Mouse (Mus musculus): Measurements from ENCODE around the gene Zfp609.
A peak's percentile ranks its signal among the peaks of the same experiment; 100 is the strongest.
"Not testable (repeated sequence)": the region's sequence is repeated elsewhere in the genome, so short reads cannot be mapped to it uniquely, and the experiment has no call there.

Zfp609 gene

GRCm38 (mm10) chr9:65695646-65696045 is 131.7 kb downstream of the Zfp609 start:
- no peak for TF ChIP-seq POU5F1 (IDR thresholded peaks at IDR 0.05; ENCODE audit: borderline replicate concordance, low read length)
- TF ChIP-seq CTCF (conservative IDR thresholded peaks at IDR 0.05; ENCODE audit: low read length) = no peak
- no peak for TF ChIP-seq NANOG (IDR thresholded peaks at IDR 0.05; ENCODE audit: borderline replicate concordance, low read length)

GRCm38 (mm10) chr9:65692959-65693603 is 134.3 kb downstream of the Zfp609 start:
- H3K4me3 ChIP-seq (replicated peaks; ENCODE audit: low read length) = no peak overlapping the region
- H3K36me3 ChIP-seq (ENCODE audit: insufficient read depth, low read length) = peaks cover 89% of the 10 kb centered on the region
- H3K4me1 ChIP-seq (replicated peaks; ENCODE audit: low read depth, low read length) = peaks cover 36% of the 10 kb centered on the region
- H3K27me3 ChIP-seq (ENCODE audit: insufficient read depth, low read length) = no peaks in the 10 kb centered on the region
- TF ChIP-seq CTCF (conservative IDR thresholded peaks at IDR 0.05; ENCODE audit: low read length) = no peak
- H3K9me3 ChIP-seq (ENCODE audit: low read length) = peaks cover 3% of the 10 kb centered on the region; the same call in 1 of the 2 replicates

More at GRCm38 (mm10) chr9:65695646-65696045, 131.7 kb downstream of the Zfp609 start:
- peaks cover 97% of the 10 kb centered on the region for H3K36me3 ChIP-seq (ENCODE audit: insufficient read depth, low read length)
- H3K4me3 ChIP-seq (replicated peaks; ENCODE audit: low read length) = no peak overlapping the region
- H3K27me3 ChIP-seq (ENCODE audit: insufficient read depth, low read length) = no peaks in the 10 kb centered on the region
- peaks cover 33% of the 10 kb centered on the region for H3K4me1 ChIP-seq (replicated peaks; ENCODE audit: low read depth, low read length)
- H3K9me3 ChIP-seq (ENCODE audit: low read length) = no peaks in the 10 kb centered on the region

DNA sequence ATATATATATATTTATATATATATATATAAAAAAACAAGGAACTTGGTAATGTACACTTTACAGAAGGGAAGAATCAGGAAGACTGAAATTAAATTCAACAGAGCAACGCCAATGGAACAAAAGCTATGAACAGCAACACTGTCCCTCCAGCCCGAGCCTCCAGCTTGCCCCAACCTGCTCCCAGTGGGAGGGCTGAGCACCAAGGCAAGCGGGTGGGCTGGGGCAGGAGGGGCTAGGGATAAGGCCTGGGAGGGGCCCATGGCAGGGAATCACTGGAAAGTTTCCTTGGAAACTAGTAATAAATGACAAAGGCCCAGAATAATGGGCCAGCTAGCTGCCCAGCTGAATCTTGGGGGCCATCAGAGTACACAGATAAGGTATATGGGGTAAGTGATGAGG is 134.9 kb downstream of the Zfp609 start:
- Histone ChIP-seq H3K36me3 (ENCODE audit: insufficient read depth, low read length) (peaks cover 89% of the 10 kb centered on the region), H3K4me3 (replicated peaks; ENCODE audit: low read length) (no peak overlapping the region), H3K27me3 (ENCODE audit: insufficient read depth, low read length) (no peaks in the 10 kb centered on the region), H3K9me3 (ENCODE audit: low read length) (peaks cover 3% of the 10 kb centered on the region; the same call in 1 of the 2 replicates), H3K4me1 (replicated peaks; ENCODE audit: low read depth, low read length) (peaks cover 36% of the 10 kb centered on the region)
- TF ChIP-seq NANOG (IDR thresholded peaks at IDR 0.05; ENCODE audit: borderline replicate concordance, low read length) (no peak), POU5F1 (IDR thresholded peaks at IDR 0.05; ENCODE audit: borderline replicate concordance, low read length) (no peak), CTCF (conservative IDR thresholded peaks at IDR 0.05; ENCODE audit: low read length) (no peak)

GRCm38 (mm10) chr9:65689869-65690268 is 137.5 kb downstream of the Zfp609 start:
- not testable (repeated sequence) for H3K4me3 ChIP-seq (replicated peaks; ENCODE audit: low read length); H3K27me3 ChIP-seq (ENCODE audit: insufficient read depth, low read length); H3K9me3 ChIP-seq (ENCODE audit: low read length)
- peaks cover 80% of the 10 kb centered on the region for H3K36me3 ChIP-seq (ENCODE audit: insufficient read depth, low read length)
- H3K4me1 ChIP-seq (replicated peaks; ENCODE audit: low read depth, low read length) = peaks cover 54% of the 10 kb centered on the region

- Histone ChIP-seq H3K4me1 (replicated peaks; ENCODE audit: low read depth, low read length) (peaks cover 69% of the 10 kb centered on the region), H3K9me3 (ENCODE audit: low read length) (no peaks in the 10 kb centered on the region), H3K27me3 (ENCODE audit: insufficient read depth, low read length) (no peaks in the 10 kb centered on the region), H3K36me3 (ENCODE audit: insufficient read depth, low read length) (peaks cover 65% of the 10 kb centered on the region), H3K4me3 (replicated peaks; ENCODE audit: low read length) (no peak overlapping the region)
- no peak for TF ChIP-seq NANOG (IDR thresholded peaks at IDR 0.05; ENCODE audit: borderline replicate concordance, low read length)
- no peak for TF ChIP-seq POU5F1 (IDR thresholded peaks at IDR 0.05; ENCODE audit: borderline replicate concordance, low read length)
- TF ChIP-seq CTCF (conservative IDR thresholded peaks at IDR 0.05; ENCODE audit: low read length) = no peak
Measured at GRCm38 (mm10) chr9:65684704-65685103, 142.7 kb downstream of the Zfp609 start.

DNA sequence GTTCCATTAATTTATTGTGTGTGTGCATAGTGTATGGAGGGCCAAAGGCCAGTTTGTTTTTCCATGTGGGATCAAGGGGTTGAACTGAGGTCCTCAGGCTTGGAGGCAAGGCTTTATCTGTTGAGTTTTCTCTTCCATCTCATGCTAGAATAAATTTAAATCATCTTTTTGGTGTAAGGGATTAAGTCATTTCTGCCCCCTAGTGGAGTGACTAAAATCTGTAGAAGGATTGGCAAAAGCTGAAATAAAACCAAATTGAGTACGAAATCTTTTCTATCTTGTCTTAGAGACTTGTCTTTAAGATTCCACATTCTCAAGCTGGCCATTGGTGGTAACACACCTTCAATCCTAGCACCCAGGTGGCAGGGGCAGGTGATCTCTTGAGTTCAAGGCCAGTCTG is 144.4 kb downstream of the Zfp609 start:
- Histone ChIP-seq H3K9me3 (ENCODE audit: low read length) (no peaks in the 10 kb centered on the region), H3K4me1 (replicated peaks; ENCODE audit: low read depth, low read length) (peaks cover 86% of the 10 kb centered on the region), H3K27me3 (ENCODE audit: insufficient read depth, low read length) (no peaks in the 10 kb centered on the region), H3K36me3 (ENCODE audit: insufficient read depth, low read length) (peaks cover 58% of the 10 kb centered on the region), H3K4me3 (replicated peaks; ENCODE audit: low read length) (no peak overlapping the region)
- no peak for TF ChIP-seq NANOG (IDR thresholded peaks at IDR 0.05; ENCODE audit: borderline replicate concordance, low read length)
- peak; percentile 44; the same call in 1 of the 2 replicates for TF ChIP-seq CTCF (conservative IDR thresholded peaks at IDR 0.05; ENCODE audit: low read length)
- no peak for TF ChIP-seq POU5F1 (IDR thresholded peaks at IDR 0.05; ENCODE audit: borderline replicate concordance, low read length)

- TF ChIP-seq NANOG (IDR thresholded peaks at IDR 0.05; ENCODE audit: borderline replicate concordance, low read length) = peak; percentile 70
- TF ChIP-seq POU5F1 (IDR thresholded peaks at IDR 0.05; ENCODE audit: borderline replicate concordance, low read length) = no peak
- TF ChIP-seq CTCF (conservative IDR thresholded peaks at IDR 0.05; ENCODE audit: low read length) = no peak
- Histone ChIP-seq H3K9me3 (ENCODE audit: low read length) (no peaks in the 10 kb centered on the region), H3K4me1 (replicated peaks; ENCODE audit: low read depth, low read length) (peaks cover 94% of the 10 kb centered on the region), H3K4me3 (replicated peaks; ENCODE audit: low read length) (0 out of 2 replicates have a peak overlapping the region, but pooled peaks have one; percentile 27), H3K36me3 (ENCODE audit: insufficient read depth, low read length) (peaks cover 51% of the 10 kb centered on the region), H3K27me3 (ENCODE audit: insufficient read depth, low read length) (no peaks in the 10 kb centered on the region)
Measured at GRCm38 (mm10) chr9:65682183-65682582, 145.2 kb downstream of the Zfp609 start.

GRCm38 (mm10) chr9:65681634-65681940 is 145.8 kb downstream of the Zfp609 start:
- TF ChIP-seq POU5F1 (IDR thresholded peaks at IDR 0.05; ENCODE audit: borderline replicate concordance, low read length) = no peak
- H3K4me1 ChIP-seq (replicated peaks; ENCODE audit: low read depth, low read length) = peaks cover 96% of the 10 kb centered on the region
- H3K9me3 ChIP-seq (ENCODE audit: low read length) = no peaks in the 10 kb centered on the region
- no peak overlapping the region; the same call in 1 of the 2 replicates for H3K4me3 ChIP-seq (replicated peaks; ENCODE audit: low read length)
- no peaks in the 10 kb centered on the region for H3K27me3 ChIP-seq (ENCODE audit: insufficient read depth, low read length)
- H3K36me3 ChIP-seq (ENCODE audit: insufficient read depth, low read length) = peaks cover 46% of the 10 kb centered on the region

DNA sequence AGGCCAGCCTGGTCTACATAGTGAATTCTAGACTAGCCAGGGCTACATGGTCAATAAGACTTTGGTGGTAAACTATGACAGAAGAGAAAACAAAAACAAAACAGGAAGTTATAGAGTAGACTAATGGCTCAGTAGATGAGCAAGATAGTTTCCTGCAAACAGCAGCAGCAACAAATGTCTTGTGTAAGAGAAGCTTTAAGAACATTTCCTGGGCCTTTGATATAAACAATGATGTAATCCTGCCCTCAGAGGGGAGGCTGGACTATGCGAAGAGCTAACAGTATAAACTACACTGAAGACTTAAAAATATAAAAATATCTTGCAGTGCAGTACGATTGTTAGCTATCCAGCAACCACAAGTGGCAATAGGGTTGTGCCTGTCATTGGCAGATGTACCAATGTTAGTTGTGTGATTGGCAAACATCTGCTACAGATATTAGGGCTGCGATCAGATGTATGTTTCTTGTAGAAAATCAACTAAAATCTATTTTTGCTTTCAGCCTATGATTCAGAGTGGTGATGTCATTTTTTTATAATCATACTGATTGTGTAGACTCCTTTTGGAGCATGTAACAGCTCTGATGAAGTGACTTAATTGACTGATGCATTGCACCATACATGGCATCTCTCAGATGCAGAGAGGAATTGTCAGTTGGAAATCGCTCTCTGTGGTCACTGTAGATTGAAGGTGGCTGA is 146.3 kb downstream of the Zfp609 start:
- Histone ChIP-seq H3K9me3 (ENCODE audit: low read length) (no peaks in the 10 kb centered on the region), H3K27me3 (ENCODE audit: insufficient read depth, low read length) (no peaks in the 10 kb centered on the region), H3K4me3 (replicated peaks; ENCODE audit: low read length) (no peak overlapping the region; the same call in 1 of the 2 replicates), H3K36me3 (ENCODE audit: insufficient read depth, low read length) (peaks cover 41% of the 10 kb centered on the region), H3K4me1 (replicated peaks; ENCODE audit: low read depth, low read length) (peaks cover 92% of the 10 kb centered on the region)
- TF ChIP-seq CTCF (conservative IDR thresholded peaks at IDR 0.05; ENCODE audit: low read length) = no peak
- TF ChIP-seq POU5F1 (IDR thresholded peaks at IDR 0.05; ENCODE audit: borderline replicate concordance, low read length) = no peak
- no peak for TF ChIP-seq NANOG (IDR thresholded peaks at IDR 0.05; ENCODE audit: borderline replicate concordance, low read length)
